Mouse (Mus musculus) erythroblast, adult 5-6 weeks (primary cell): Measurements from ENCODE around the gene Hnrnpk. TPM values are rescaled to one million over a fixed set of nuclear protein-coding genes. Genes with fewer than 3 reads are reported as not detected.
"Not testable (repeated sequence)": the region's sequence is repeated elsewhere in the genome, so short reads cannot be mapped to it uniquely, and the experiment has no call there.

Source experiments
- ATAC-seq: replicated peaks from 2 replicates; pipeline ENCODE4 v1.8.0; 2016; ENCODE audit warnings: moderate number of reproducible peaks, mild to moderate bottlenecking, moderate TSS enrichment, inconsistent platforms; ENCODE audit not compliant: poor library complexity, low FRiP score, severe bottlenecking
- total RNA-seq, 2 experiments: library from RNA; stranded (forward) in 1 of 2; stranded (reverse) in 1 of 2; fragments of 150-400 nt in 1 of 2; fragments of 200-764, 138-1000 nt in 1 of 2; gene quantifications; 2 replicates each; pipeline versions ENCODE4 v1.2.3 to v1.2.4; 2015 to 2017; ENCODE audit warnings: low replicate concordance in 2 of 2

Gene Hnrnpk
- total RNA-seq, 2 experiments from 2014 or later = 264 to 598 TPM

GRCm38 (mm10) chr13:58394392-58394791, 8.8 kb downstream of the Hnrnpk start:
- not testable (repeated sequence) for ATAC-seq

- ATAC-seq = no peak
These were observed 13.7 kb downstream of the Hnrnpk start for GRCm38 (mm10) chr13:58389324-58389951.

GRCm38 (mm10) chr13:58388379-58388778, 14.8 kb downstream of the Hnrnpk start:
- no peak for ATAC-seq

- peak; percentile 69 for ATAC-seq
These were observed 15.2 kb downstream of the Hnrnpk start for GRCm38 (mm10) chr13:58387948-58388347.

- ATAC-seq = 0 out of 2 replicates have a peak, but pooled peaks have one; percentile 7
These were observed 17.6 kb downstream of the Hnrnpk start for GRCm38 (mm10) chr13:58385547-58385920.

- peak; percentile 70 for ATAC-seq
These were observed 18.2 kb downstream of the Hnrnpk start, which contains the start of gene 2210016F16Rik for GRCm38 (mm10) chr13:58384779-58385546. Gene 2210016F16Rik (minus strand): TSS chr13:58385225.

GRCm38 (mm10) chr13:58384371-58384770, 18.8 kb downstream of the Hnrnpk start:
- no peak for ATAC-seq

GRCm38 (mm10) chr13:58373153-58373470, 30.0 kb downstream of the Hnrnpk start:
- no peak for ATAC-seq

GRCm38 (mm10) chr13:58372278-58373152, 30.6 kb downstream of the Hnrnpk start:
- ATAC-seq = no peak

- no peak for ATAC-seq
These were observed 34.3 kb downstream of the Hnrnpk start for GRCm38 (mm10) chr13:58368835-58369234.

- no peak for ATAC-seq
These were observed 35.5 kb downstream of the Hnrnpk start for GRCm38 (mm10) chr13:58367641-58368040.

GRCm38 (mm10) chr13:58366373-58366772, 36.8 kb downstream of the Hnrnpk start:
- no peak for ATAC-seq

GRCm38 (mm10) chr13:58365179-58365578, 38.0 kb downstream of the Hnrnpk start:
- ATAC-seq = not testable (repeated sequence)

- no peak for ATAC-seq
These were observed 38.6 kb downstream of the Hnrnpk start for GRCm38 (mm10) chr13:58364353-58365175.

- ATAC-seq = peak; percentile 63
These were observed 43.9 kb downstream of the Hnrnpk start for GRCm38 (mm10) chr13:58359304-58359653.

- ATAC-seq = peak; percentile 100
These were observed 44.4 kb downstream of the Hnrnpk start, which contains the start of gene Kif27 for GRCm38 (mm10) chr13:58358629-58359303. Gene Kif27 (minus strand): TSS chr13:58359122.

GRCm38 (mm10) chr13:58352996-58353395, 50.1 kb downstream of the Hnrnpk start:
- no peak for ATAC-seq

GRCm38 (mm10) chr13:58350606-58351005, 52.5 kb downstream of the Hnrnpk start:
- no peak for ATAC-seq

- ATAC-seq = no peak
These were observed 58.6 kb downstream of the Hnrnpk start for GRCm38 (mm10) chr13:58344505-58344904.
